Mouse (Mus musculus): ENCODE results near the gene Chrnd. TPM values are rescaled to one million over a fixed set of nuclear protein-coding genes. Genes with fewer than 3 reads are reported as not detected.

The Chrnd gene
- polyA plus RNA-seq (2012; rRNA removed; ENCODE audit: low replicate concordance): not detected in 2 replicates

GRCm38 (mm10) chr1:87190429-87190828 is at the start of gene Chrnd:
Chrnd (plus strand) TSS chr1:87190607.

DNA sequence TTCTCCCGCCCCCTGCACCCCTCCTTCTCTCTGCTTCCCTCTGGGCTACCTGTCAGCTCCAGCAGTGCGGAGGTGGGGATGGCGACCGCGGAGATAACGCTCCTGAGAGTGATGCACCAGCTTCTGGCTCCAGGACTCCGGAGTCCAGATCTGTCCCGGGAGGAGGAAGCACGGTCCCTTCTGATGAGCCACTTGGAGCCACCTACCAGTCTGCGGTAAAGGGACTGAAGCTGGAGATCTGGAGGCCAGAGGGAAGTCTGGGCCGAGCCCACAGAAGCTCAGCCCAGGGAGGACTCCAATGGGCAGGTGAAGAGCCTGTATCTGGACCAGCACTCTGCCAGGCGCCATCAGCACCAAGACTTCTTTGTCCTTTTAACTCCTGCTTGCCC is 34.2 kb upstream of the Chrnd start, which contains the start of gene Ecel1:
TSS of gene Ecel1 (minus strand) at position 323 of the 389 bp plus-strand sequence.

DNA sequence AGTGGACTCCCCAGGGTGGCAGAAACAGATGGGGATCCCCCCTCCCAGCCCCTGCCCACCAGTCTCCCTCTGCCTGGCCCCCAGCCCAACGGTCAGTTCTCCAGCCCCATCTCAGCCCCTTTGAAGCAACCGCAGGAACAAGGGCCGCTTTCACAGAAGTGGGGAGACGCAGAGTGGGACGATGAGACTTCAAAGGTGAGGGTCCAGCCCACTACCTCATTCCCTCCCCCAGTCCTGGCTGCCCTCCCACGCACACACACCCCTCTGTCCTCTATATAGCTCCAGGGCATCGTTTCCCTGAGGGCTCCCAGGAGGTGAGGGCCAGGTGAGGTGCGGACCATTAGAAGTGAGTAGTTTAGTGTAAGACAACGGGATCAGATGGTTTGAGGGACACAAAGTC is 7.4 kb upstream of the Chrnd start, which contains the start of gene Prss56:
TSS of gene Prss56 (plus strand) at position 301 of the 400 bp plus-strand sequence.

DNA sequence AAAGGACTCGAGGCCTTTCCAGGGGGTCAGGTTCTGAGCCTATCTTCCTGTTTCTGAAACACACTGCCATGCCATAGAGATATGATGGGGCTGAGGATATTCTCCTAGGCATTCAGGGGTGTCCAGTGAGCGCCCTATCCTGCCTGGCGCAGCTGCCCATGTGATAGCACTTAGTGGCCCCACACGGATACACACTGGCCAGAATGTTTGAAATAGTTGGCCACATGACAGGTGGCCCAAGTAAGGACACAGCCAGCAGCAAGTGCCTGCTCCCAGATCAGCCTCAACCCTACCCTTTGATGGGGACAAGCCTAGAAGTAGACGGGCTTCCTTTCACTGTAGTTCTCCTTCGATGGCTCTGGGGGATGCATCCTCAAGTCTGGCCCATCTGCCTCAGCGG is 14.1 kb downstream of the Chrnd start, which contains the start of gene Chrng:
TSS of gene Chrng (plus strand) at position 193 of the 400 bp plus-strand sequence.

DNA sequence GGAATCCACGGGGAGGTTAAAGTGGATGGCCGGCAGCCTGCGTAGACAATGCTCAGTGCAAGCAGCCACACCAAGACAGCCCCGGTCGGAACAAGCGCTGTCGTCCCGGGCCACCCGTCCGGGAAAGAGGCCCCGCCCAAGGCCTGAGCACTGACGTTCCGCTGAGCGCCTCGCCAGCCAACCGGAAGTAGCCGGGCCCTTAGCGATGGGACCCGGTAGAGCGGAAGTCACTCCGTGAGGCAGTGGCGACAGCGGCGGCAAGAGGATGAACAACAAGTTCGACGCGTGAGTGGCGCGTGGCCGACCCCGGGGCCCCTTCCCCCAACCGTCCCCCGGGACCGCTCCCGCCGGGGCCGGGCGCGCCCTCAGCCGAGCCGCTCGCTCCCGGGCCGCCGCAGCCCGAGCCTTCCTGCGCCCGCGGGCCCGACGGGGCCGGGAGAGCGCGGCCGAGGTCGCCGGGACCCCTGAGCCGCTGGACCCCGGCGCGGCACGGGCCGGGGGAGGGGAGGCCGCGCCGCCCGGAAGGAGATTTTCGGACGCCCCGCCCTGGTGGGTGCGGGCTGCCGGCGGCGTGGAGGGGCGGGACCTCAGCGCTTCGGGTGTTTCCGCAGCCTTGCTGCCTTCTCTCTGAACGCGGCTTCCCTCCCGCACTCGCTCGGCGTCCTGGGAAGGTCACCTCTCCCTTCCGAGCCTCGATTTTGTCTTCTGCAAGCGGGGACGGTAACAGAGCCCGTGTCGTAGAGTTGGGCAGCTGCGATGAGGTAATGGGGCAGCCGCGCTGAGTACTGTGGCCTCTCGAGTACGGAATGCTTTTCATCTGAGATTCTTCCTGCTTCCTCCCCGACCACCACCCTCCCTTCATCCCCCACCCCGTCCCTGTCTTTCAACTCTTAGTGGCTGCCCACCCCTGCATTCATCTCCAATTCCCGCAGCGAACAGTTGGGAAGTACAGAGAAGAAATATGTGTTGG is 23.6 kb downstream of the Chrnd start, which contains the start of gene Eif4e2:
TSS of gene Eif4e2 (plus strand) at position 180 of the 970 bp plus-strand sequence.

Other genes with a start within 250 kb of the Chrnd start
- gene Alppl2, start 100.7 kb upstream of the Chrnd start, polyA plus RNA-seq (2012; rRNA removed; ENCODE audit: low replicate concordance): not detected in 2 replicates
- not detected in 2 replicates for gene Alpi, start 89.0 kb upstream of the Chrnd start, polyA plus RNA-seq (2012; rRNA removed; ENCODE audit: low replicate concordance)
- gene Akp3, start 65.6 kb upstream of the Chrnd start, polyA plus RNA-seq (2012; rRNA removed; ENCODE audit: low replicate concordance): not detected in 2 replicates
- 0.30 TPM in 1 of 2 replicates, not detected in the other for gene Ecel1, start 34.1 kb upstream of the Chrnd start, polyA plus RNA-seq (2012; rRNA removed; ENCODE audit: low replicate concordance)
- gene Prss56, start 7.3 kb upstream of the Chrnd start, polyA plus RNA-seq (2012; rRNA removed; ENCODE audit: low replicate concordance): not detected in 2 replicates
- gene Chrng, start 14.1 kb downstream of the Chrnd start, polyA plus RNA-seq (2012; rRNA removed; ENCODE audit: low replicate concordance): not detected in 2 replicates
- 42.9 and 49.7 TPM in 2 replicates for gene Eif4e2, start 23.3 kb downstream of the Chrnd start, polyA plus RNA-seq (2012; rRNA removed; ENCODE audit: low replicate concordance)
- 28.4 and 30.2 TPM in 2 replicates for gene Efhd1, start 73.8 kb downstream of the Chrnd start, polyA plus RNA-seq (2012; rRNA removed; ENCODE audit: low replicate concordance)
- gene Gigyf2, start 136.4 kb downstream of the Chrnd start, polyA plus RNA-seq (2012; rRNA removed; ENCODE audit: low replicate concordance): 25.1 and 51.2 TPM in 2 replicates
- 0.15 TPM in 1 of 2 replicates, not detected in the other for gene Kcnj13, start 204.1 kb downstream of the Chrnd start, polyA plus RNA-seq (2012; rRNA removed; ENCODE audit: low replicate concordance)

Measured in subcutaneous adipose tissue, adult 2 months (tissue).